Mouse (Mus musculus): ENCODE data around the gene Kdelr2. TPM values are rescaled to one million over a fixed set of nuclear protein-coding genes. Genes with fewer than 3 reads are reported as not detected.
"Not testable (repeated sequence)": the region's sequence is repeated elsewhere in the genome, so short reads cannot be mapped to it uniquely, and the experiment has no call there.

Gene Kdelr2
- total and polyA plus RNA-seq, 2 experiments: 114 to 130 TPM

- no peak overlapping the region for H3K9ac ChIP-seq (ENCODE audit: low read depth, low read length)
- no peaks in the 10 kb centered on the region for H3K27me3 ChIP-seq (ENCODE audit: control insufficient read depth, insufficient read depth, low read length)
- TF ChIP-seq POLR2A (IDR thresholded peaks at IDR 0.05; ENCODE audit: extremely low read depth, insufficient read depth, low read length) (no peak), CTCF (IDR thresholded peaks at IDR 0.05; ENCODE audit: low read depth, low read length) (no peak)
- no peak for DNase-seq (ENCODE audit: extremely low read depth, low read depth, low spot score)
- WGBS: 10% methylated on average over 39 of the region's 39 CpGs
- no peak overlapping the region; the same call in 1 of the 2 replicates for H3K4me3 ChIP-seq (ENCODE audit: insufficient read depth, low read depth, low read length)
- no peaks in the 10 kb centered on the region for H3K79me2 ChIP-seq (ENCODE audit: control insufficient read depth, insufficient read depth, low read length)
- no peaks in the 10 kb centered on the region for H3K4me1 ChIP-seq (ENCODE audit: control insufficient read depth, insufficient read depth, low read length)
- no peak overlapping the region for H3K27ac ChIP-seq (replicated peaks; ENCODE audit: insufficient read depth, low read depth, low read length)
- no peaks in the 10 kb centered on the region for H3K36me3 ChIP-seq (ENCODE audit: control insufficient read depth, insufficient read depth, low read length)
Measured at GRCm38 (mm10) chr5:143386797-143387621, 16.6 kb upstream of the Kdelr2 start.

- H3K4me3 ChIP-seq (ENCODE audit: insufficient read depth, low read depth, low read length): no peak overlapping the region
- TF ChIP-seq POLR2A (IDR thresholded peaks at IDR 0.05; ENCODE audit: extremely low read depth, insufficient read depth, low read length): no peak
- TF ChIP-seq CTCF (IDR thresholded peaks at IDR 0.05; ENCODE audit: low read depth, low read length): peak; percentile 18; the same call in 1 of the 2 replicates
- peaks cover 10% of the 10 kb centered on the region for H3K4me1 ChIP-seq (ENCODE audit: control insufficient read depth, insufficient read depth, low read length)
- no peaks in the 10 kb centered on the region for H3K27me3 ChIP-seq (ENCODE audit: control insufficient read depth, insufficient read depth, low read length)
- H3K36me3 ChIP-seq (ENCODE audit: control insufficient read depth, insufficient read depth, low read length): no peaks in the 10 kb centered on the region
- no peak overlapping the region for H3K9ac ChIP-seq (ENCODE audit: low read depth, low read length)
- no peaks in the 10 kb centered on the region for H3K79me2 ChIP-seq (ENCODE audit: control insufficient read depth, insufficient read depth, low read length)
- 88% methylated on average over 7 of the region's 7 CpGs for WGBS
- DNase-seq (ENCODE audit: extremely low read depth, low read depth, low spot score): no peak
- H3K27ac ChIP-seq (replicated peaks; ENCODE audit: insufficient read depth, low read depth, low read length): no peak overlapping the region
Measured at GRCm38 (mm10) chr5:143394184-143394583, 9.5 kb upstream of the Kdelr2 start.

- DNase-seq (ENCODE audit: extremely low read depth, low read depth, low spot score); H3K27me3 ChIP-seq (ENCODE audit: control insufficient read depth, insufficient read depth, low read length): not testable (repeated sequence)
- WGBS: 96% methylated on average over 2 of the region's 2 CpGs
Measured at GRCm38 (mm10) chr5:143394966-143395365, 8.7 kb upstream of the Kdelr2 start.

DNA sequence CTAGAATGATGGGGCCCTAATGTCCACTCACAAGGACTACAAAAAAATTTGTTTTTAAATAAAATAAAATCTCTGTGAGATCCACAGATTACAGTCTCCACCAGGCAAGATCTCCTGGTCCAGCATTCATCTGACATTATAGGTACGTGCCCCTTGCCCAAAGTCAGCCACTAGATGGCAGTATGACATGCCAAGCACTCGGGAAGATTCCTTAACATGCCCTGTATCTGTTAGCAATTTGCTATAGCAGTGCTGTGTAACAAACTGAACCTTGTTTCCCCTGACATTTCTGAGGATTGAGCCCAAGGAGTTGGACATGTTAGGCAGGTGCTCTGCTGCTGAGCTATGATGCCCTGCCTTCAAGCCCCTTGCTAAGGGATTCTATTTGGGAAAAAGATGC is 8.0 kb upstream of the Kdelr2 start:
- 73% methylated on average over 2 of the region's 2 CpGs for whole genome bisulfite sequencing
- TF ChIP-seq POLR2A (IDR thresholded peaks at IDR 0.05; ENCODE audit: extremely low read depth, insufficient read depth, low read length) (no peak), CTCF (IDR thresholded peaks at IDR 0.05; ENCODE audit: low read depth, low read length) (peak; percentile 69)
- Histone ChIP-seq H3K4me1 (ENCODE audit: control insufficient read depth, insufficient read depth, low read length) (peaks cover 16% of the 10 kb centered on the region), H3K27ac (replicated peaks; ENCODE audit: insufficient read depth, low read depth, low read length) (no peak overlapping the region), H3K4me3 (ENCODE audit: insufficient read depth, low read depth, low read length) (no peak overlapping the region), H3K9ac (ENCODE audit: low read depth, low read length) (no peak overlapping the region), H3K36me3 (ENCODE audit: control insufficient read depth, insufficient read depth, low read length) (no peaks in the 10 kb centered on the region), H3K27me3 (ENCODE audit: control insufficient read depth, insufficient read depth, low read length) (no peaks in the 10 kb centered on the region), H3K79me2 (ENCODE audit: control insufficient read depth, insufficient read depth, low read length) (no peaks in the 10 kb centered on the region)
- peak; percentile 59 for DNase-seq (ENCODE audit: extremely low read depth, low read depth, low spot score)

More at GRCm38 (mm10) chr5:143394966-143395365, 8.7 kb upstream of the Kdelr2 start:
- H3K9ac ChIP-seq (ENCODE audit: low read depth, low read length); H3K4me3 ChIP-seq (ENCODE audit: insufficient read depth, low read depth, low read length); H3K27ac ChIP-seq (replicated peaks; ENCODE audit: insufficient read depth, low read depth, low read length); H3K36me3 ChIP-seq (ENCODE audit: control insufficient read depth, insufficient read depth, low read length); H3K79me2 ChIP-seq (ENCODE audit: control insufficient read depth, insufficient read depth, low read length): not testable (repeated sequence)
- peaks cover 10% of the 10 kb centered on the region for H3K4me1 ChIP-seq (ENCODE audit: control insufficient read depth, insufficient read depth, low read length)

DNA sequence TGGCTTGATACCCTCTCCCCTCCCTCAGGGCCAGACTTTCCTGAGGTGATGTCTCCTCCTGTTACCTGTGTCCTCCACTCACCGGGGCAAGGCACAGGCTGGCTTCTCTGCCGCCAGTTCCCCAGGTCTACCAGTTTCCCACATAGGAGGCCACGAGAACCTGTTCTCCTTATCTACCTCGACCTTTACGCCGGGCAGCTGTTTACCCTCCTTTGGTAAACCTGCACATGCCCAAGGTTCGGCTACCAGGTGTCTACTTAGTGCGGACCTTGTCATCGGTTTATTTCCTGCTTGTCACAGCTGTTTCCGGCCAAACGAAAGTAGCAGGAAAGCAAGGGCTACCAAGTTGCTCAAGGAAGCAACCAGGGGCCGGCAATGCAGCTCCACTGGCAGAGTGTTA is 3.1 kb upstream of the Kdelr2 start:
- peaks cover 8% of the 10 kb centered on the region; the same call in 1 of the 2 replicates for H3K79me2 ChIP-seq (ENCODE audit: control insufficient read depth, insufficient read depth, low read length)
- H3K27ac ChIP-seq (replicated peaks; ENCODE audit: insufficient read depth, low read depth, low read length): peak overlapping the region; percentile 59
- H3K4me3 ChIP-seq (ENCODE audit: insufficient read depth, low read depth, low read length): no peak overlapping the region
- TF ChIP-seq CTCF (IDR thresholded peaks at IDR 0.05; ENCODE audit: low read depth, low read length) (no peak), POLR2A (IDR thresholded peaks at IDR 0.05; ENCODE audit: extremely low read depth, insufficient read depth, low read length) (no peak)
- DNase-seq (ENCODE audit: extremely low read depth, low read depth, low spot score): peak; percentile 81
- 21% methylated on average over 12 of the region's 12 CpGs for WGBS
- H3K27me3 ChIP-seq (ENCODE audit: control insufficient read depth, insufficient read depth, low read length): no peaks in the 10 kb centered on the region
- H3K4me1 ChIP-seq (ENCODE audit: control insufficient read depth, insufficient read depth, low read length): peaks cover 25% of the 10 kb centered on the region
- no peaks in the 10 kb centered on the region for H3K36me3 ChIP-seq (ENCODE audit: control insufficient read depth, insufficient read depth, low read length)
- peak overlapping the region; percentile 20 for H3K9ac ChIP-seq (ENCODE audit: low read depth, low read length)

- Histone ChIP-seq H3K4me3 (ENCODE audit: insufficient read depth, low read depth, low read length) (no peak overlapping the region), H3K36me3 (ENCODE audit: control insufficient read depth, insufficient read depth, low read length) (peaks cover 4% of the 10 kb centered on the region; the same call in 1 of the 2 replicates), H3K4me1 (ENCODE audit: control insufficient read depth, insufficient read depth, low read length) (peaks cover 30% of the 10 kb centered on the region)
Measured at GRCm38 (mm10) chr5:143401556-143401955, 2.1 kb upstream of the Kdelr2 start.

More at GRCm38 (mm10) chr5:143401556-143401955, 2.1 kb upstream of the Kdelr2 start:
- no peak overlapping the region for H3K9ac ChIP-seq (ENCODE audit: low read depth, low read length)
- peak; percentile 90 for DNase-seq (ENCODE audit: extremely low read depth, low read depth, low spot score)
- peaks cover 14% of the 10 kb centered on the region; the same call in 1 of the 2 replicates for H3K79me2 ChIP-seq (ENCODE audit: control insufficient read depth, insufficient read depth, low read length)
- WGBS: 11% methylated on average over 2 of the region's 2 CpGs
- TF ChIP-seq CTCF (IDR thresholded peaks at IDR 0.05; ENCODE audit: low read depth, low read length): no peak
- H3K27me3 ChIP-seq (ENCODE audit: control insufficient read depth, insufficient read depth, low read length): no peaks in the 10 kb centered on the region
- H3K27ac ChIP-seq (replicated peaks; ENCODE audit: insufficient read depth, low read depth, low read length): peak overlapping the region; percentile 38; the same call in 1 of the 2 replicates
